Mouse (Mus musculus): Measurements from ENCODE around the gene Mkrn1. TPM values are rescaled to one million over a fixed set of nuclear protein-coding genes. Genes with fewer than 3 reads are reported as not detected.

Mkrn1 gene
- 139 TPM for polyA plus RNA-seq (2014; fragmentation: Illumina TruSeq; extraction: RNeasy Lipid Tissue Mini Kit (QIAGEN cat#74804); ENCODE audit: low read depth, low replicate concordance)

DNA sequence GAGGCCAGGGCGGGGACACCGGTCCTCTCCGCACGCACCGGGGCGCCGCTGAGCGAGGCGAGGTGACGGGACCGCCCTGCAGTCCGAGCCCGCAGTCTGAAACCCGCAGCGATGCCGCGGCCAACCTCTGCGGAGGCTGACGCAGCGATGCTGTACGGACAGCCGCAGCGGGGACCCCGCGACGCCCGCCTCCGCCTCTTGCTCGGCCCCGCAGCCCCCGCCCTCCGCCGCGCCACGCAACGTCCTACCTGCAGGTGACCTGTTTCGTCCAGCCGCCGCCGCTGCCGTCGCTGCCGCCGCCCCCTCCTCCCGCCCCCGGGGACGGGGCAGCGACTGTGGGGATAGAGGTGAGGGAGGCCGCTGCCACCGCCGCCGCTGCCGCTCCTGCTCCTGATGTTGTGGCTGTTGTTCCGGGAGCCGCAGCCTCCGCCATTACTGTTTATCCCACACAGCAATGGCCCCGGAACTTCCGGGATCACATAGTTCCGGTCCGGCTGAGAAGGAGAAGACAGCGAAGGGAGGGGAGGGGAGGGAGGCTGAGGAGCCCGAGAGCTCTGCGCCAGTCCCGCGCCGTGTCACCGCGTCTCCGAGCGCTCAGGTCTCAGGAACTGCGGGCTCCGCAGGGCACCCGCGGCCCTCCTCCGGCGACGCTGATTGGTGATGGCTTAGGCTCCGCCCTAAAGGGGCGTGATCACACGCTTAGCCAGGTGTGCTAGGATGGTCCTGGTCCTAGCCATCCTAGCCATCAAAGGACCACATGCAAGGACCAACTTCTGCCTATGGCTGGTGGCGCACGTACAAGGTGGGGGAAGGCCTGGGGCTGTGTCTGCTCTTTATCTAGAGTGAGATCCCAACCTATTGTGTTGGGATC, at the start of gene Mkrn1:
Gene Mkrn1 (minus strand): TSS at position 612 of the 871 bp plus-strand sequence.

DNA sequence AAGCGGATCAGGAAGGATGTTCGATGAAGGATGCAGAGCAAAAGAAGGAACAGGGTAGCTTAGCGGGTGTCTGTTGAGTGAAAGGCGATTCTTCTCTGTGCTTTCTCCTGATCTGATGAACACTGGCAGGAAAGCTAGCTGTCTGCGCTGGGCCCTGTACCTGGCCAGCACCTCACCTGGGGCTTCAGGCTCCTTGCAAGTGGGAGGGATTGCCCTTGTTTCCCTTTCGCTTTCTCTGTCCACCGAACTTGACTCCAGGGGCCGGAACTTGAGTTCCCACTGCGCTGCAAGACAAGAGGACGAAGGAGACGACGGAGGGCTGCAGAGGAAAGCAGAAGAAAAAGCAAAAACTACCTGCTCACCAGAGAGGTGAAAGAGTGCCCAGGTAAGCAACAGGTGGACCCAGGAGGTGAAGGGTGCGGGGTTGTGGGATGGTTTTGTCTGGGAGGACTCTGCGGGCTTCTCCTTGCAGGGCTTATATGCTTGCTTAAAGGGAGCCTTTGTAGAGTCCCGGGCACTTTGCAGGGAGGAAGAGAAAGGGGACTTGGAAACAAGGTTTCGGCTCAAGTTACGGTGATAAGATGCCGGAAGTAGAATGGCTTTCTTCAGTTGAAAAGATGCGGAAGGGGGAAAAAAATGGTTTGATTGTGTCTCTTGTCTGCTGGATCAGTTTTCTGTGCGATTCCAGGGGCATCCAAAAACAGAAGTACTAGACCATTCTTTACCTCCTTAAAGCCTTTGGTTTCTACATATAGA, 39.0 kb downstream of the Mkrn1 start, which contains the start of gene Rab19:
Gene Rab19 (plus strand): TSS at position 51 of the 756 bp plus-strand sequence.

DNA sequence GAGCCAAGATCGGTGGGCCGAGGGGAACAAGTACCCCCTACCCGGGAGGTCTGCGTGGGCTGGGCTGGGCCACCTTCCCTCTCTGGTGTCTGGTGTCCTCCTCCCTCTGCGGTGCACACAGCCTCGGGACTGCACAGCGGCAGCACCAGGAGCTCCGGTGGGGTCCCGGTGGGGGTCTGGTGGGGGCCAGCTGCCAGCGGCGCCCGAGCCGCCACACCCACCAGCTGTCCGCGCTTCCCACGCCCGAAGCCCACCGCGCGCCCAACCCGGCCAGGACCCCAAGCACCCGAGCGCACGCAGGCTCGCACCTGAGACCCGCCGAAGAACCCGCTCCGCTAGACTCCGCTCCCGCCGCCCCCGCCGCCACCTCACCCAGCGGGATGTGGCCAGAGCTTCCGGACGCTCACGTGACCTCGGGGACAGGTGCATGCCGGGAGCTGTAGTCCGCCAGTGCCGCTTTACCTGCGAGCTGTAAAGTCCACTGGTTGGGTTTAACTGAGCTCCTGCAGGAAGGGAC, 42.9 kb downstream of the Mkrn1 start, which contains the start of gene Slc37a3:
Gene Slc37a3 (minus strand): TSS at position 365 of the 517 bp plus-strand sequence.

Other genes with a start within 250 kb of the Mkrn1 start
- gene Kdm7a, start 213.7 kb downstream of the Mkrn1 start, polyA plus RNA-seq (2014; fragmentation: Illumina TruSeq; extraction: RNeasy Lipid Tissue Mini Kit (QIAGEN cat#74804); ENCODE audit: low read depth, low replicate concordance): 15.6 TPM
- 50.2 TPM for gene Slc37a3, start 42.8 kb downstream of the Mkrn1 start, polyA plus RNA-seq (2014; fragmentation: Illumina TruSeq; extraction: RNeasy Lipid Tissue Mini Kit (QIAGEN cat#74804); ENCODE audit: low read depth, low replicate concordance)
- 4.7 TPM for gene Rab19, start 39.3 kb downstream of the Mkrn1 start, polyA plus RNA-seq (2014; fragmentation: Illumina TruSeq; extraction: RNeasy Lipid Tissue Mini Kit (QIAGEN cat#74804); ENCODE audit: low read depth, low replicate concordance)
- 9.9 TPM for gene Dennd2a, start 137.4 kb upstream of the Mkrn1 start, polyA plus RNA-seq (2014; fragmentation: Illumina TruSeq; extraction: RNeasy Lipid Tissue Mini Kit (QIAGEN cat#74804); ENCODE audit: low read depth, low replicate concordance)
- 24.0 TPM for gene Adck2, start 153.4 kb upstream of the Mkrn1 start, polyA plus RNA-seq (2014; fragmentation: Illumina TruSeq; extraction: RNeasy Lipid Tissue Mini Kit (QIAGEN cat#74804); ENCODE audit: low read depth, low replicate concordance)
- not detected for gene Gm42420, start 165.3 kb upstream of the Mkrn1 start, polyA plus RNA-seq (2014; fragmentation: Illumina TruSeq; extraction: RNeasy Lipid Tissue Mini Kit (QIAGEN cat#74804); ENCODE audit: low read depth, low replicate concordance)
- gene Ndufb2, start 172.1 kb upstream of the Mkrn1 start, polyA plus RNA-seq (2014; fragmentation: Illumina TruSeq; extraction: RNeasy Lipid Tissue Mini Kit (QIAGEN cat#74804); ENCODE audit: low read depth, low replicate concordance): 146 TPM

Measured in adipose tissue, adult 10 weeks (tissue).